Mouse (Mus musculus): ENCODE measurements around the gene Cd2bp2.

Gene Cd2bp2

GRCm38 (mm10) chr7:127217901-127218642, 22.2 kb upstream of the Cd2bp2 start:
- no peak for DNase-seq

- no peak for DNase-seq
These were observed 21.6 kb upstream of the Cd2bp2 start for GRCm38 (mm10) chr7:127217475-127217874.

- DNase-seq: no peak
These were observed 20.5 kb upstream of the Cd2bp2 start for GRCm38 (mm10) chr7:127216307-127216706.

- DNase-seq: no peak
These were observed 19.4 kb upstream of the Cd2bp2 start for GRCm38 (mm10) chr7:127214981-127215871.

- no peak for DNase-seq
These were observed 18.7 kb upstream of the Cd2bp2 start for GRCm38 (mm10) chr7:127214521-127214920.

DNA sequence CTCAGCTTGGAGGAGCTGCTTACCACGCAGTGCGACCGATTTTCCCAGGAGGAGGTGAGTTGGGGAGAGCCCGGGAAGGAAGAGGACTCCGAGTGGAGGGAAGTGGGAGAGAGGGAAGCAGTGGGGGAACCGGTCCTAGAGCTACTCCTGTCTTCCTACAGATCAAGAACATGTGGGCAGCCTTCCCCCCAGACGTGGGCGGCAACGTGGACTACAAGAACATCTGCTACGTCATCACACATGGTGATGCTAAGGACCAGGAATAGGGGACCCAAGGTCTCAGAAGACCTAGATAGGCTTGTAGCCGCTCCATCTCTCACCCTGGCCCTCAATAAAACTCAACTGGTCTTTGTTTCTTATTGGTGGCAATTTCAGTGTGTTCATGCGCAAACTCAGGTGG, 18.1 kb upstream of the Cd2bp2 start:
- no peak for DNase-seq

DNA sequence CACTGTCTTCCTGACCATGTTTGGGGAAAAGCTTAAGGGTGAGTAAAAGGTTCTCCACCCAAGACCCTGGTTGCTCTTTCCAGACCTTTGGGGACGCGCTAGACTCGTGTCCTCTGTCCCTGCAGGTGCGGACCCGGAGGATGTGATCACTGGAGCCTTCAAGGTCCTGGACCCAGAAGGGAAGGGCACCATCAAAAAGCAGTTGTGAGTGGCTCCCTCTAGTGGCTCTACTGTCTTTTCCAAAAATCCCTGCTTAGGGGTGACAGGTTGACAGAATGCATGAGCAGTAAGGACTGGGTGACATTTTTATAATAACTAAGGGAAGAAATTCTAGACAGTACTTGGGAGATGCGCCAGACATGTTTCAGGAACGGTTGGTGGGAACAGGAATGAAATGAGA, 17.6 kb upstream of the Cd2bp2 start:
- no peak for DNase-seq

GRCm38 (mm10) chr7:127212432-127213250, 16.8 kb upstream of the Cd2bp2 start:
- no peak for DNase-seq

DNA sequence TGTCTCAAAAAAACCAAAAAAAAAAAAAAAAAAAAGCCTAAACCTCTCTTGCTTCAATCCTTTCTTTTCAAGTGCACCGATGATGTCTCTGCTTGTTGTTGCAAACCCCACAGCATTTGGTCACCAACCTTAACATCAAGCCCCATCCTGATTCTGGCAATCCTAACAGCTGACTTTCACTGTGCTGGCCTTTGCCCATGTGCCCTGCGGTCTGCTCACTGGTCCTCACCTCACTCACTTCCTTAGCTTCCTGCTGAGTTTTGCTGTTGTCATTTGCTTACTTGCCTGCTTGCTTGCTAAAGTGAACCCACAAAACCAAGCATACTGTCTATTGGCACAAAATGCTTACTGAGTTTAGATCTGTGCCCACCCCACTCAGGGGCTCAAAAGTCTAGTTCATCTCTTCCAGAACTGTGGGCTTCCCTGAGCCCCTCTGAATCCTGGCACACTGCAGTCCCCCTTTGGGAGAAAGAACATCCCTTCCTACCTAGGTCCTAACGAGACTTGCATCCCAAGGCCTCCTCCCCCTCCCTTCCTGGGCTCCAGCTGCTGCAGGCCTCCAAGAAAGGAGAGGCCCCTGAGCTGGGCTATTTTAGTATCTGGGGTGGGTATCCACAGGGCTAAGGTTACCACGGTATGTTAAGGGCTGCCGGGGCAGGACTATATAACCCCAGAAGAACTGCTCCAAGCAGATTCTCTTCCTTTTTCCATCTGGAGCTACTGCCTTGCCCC, 15.3 kb upstream of the Cd2bp2 start:
- no peak for DNase-seq

DNA sequence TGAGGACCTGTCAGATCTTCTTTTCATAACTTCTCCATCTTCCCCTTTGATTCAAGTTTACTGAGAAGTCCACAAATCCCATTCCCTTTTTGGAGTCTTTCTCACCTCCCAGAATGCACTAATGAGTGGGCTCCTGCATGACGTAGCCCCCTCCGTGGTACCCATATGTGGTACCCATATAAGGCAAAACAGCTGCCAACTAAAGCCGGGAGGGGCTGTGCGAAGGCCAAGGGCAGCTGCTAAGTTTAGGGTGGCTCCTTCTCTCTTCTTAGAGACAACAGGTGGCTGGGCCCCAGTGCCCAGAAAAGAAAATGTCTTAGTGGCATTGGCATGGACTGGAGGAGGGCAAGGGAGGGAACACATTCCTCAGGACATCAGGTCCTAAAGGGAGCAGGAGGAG, 14.4 kb upstream of the Cd2bp2 start:
- DNase-seq: no peak

GRCm38 (mm10) chr7:127209851-127210250, 14.0 kb upstream of the Cd2bp2 start:
- no peak for DNase-seq

GRCm38 (mm10) chr7:127208553-127209438, 12.9 kb upstream of the Cd2bp2 start, which contains the start of gene Mylpf:
Mylpf (plus strand) TSS chr7:127208890.
- DNase-seq: peak; percentile 97

DNA sequence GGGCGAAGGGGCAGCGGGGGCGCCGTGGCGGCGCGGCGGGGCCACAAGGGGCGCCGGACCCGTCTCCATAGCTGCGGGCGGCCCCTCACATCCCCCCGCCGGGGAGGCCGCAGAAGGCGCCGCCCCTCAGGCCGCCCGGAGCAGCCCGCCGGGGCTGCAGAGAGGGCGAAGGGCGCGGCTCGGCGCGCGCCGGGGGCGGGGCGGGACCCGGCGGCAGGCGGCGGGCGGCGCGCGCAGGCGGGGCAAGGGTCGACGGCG, 12.4 kb upstream of the Cd2bp2 start, which contains the start of gene Tbc1d10b:
Tbc1d10b (minus strand) TSS at position 174 of the 258 bp plus-strand sequence.
- no peak for DNase-seq

GRCm38 (mm10) chr7:127207374-127208294, 11.8 kb upstream of the Cd2bp2 start:
- DNase-seq: no peak

DNA sequence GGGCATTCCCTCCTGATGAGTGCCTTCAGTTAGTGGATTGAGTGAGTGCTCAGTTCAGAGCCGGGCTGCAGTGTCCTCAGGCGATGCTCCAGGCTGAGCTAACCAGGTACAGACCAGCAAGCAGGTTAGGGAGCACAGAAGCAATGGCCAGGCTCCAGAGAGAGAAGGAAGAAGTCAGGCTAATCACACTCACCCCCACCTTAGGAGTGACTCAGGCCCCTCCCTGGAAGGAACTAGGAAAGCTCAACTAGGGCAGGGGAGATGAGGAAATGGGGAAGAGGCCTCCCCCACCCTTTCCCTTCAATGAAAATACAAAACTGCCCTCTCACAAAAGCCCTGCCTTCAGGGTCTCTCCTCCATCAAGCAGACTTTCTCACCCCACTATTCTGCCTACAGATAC, 10.8 kb upstream of the Cd2bp2 start:
- DNase-seq: no peak

DNA sequence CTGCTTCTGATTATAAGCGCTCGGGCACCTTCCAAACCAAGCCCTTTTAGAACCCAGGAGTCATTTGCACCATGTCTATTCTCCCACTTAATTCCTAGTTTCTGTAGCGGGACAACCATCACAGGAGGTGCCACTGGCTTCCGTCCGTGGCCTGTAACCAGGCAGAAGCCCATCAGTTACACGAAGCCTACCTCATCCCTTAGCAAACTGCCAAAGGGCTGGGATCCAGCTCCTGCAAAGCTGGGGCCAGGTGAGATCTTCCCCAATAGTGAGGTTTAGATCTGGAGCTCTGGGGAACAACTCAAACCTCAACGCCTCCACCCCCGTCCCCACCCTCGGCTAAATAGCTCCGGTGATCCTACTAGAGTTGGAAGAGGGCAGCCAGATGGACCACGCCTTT, 634 bp upstream of the Cd2bp2 start:
- DNase-seq: no peak

DNA sequence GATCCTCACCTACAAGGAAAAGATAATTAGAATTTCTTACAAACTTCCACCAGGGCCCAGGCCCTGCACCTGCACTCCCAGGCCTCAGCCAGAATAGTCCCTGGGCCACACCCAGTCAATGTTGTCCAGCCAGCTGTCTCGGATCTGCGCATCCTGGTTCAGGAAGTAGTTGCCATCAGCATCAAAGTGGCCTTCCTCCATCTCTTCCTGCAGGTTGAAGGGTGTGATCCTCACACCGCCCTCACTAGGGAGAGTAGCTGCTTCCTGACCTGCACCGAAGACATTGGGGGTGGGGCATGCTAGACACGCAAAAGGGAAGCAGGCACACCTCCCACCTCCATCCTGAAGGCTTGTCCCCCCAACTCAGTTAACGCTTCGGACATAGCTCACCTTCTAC, 1.2 kb downstream of the Cd2bp2 start:
- DNase-seq: no peak

DNA sequence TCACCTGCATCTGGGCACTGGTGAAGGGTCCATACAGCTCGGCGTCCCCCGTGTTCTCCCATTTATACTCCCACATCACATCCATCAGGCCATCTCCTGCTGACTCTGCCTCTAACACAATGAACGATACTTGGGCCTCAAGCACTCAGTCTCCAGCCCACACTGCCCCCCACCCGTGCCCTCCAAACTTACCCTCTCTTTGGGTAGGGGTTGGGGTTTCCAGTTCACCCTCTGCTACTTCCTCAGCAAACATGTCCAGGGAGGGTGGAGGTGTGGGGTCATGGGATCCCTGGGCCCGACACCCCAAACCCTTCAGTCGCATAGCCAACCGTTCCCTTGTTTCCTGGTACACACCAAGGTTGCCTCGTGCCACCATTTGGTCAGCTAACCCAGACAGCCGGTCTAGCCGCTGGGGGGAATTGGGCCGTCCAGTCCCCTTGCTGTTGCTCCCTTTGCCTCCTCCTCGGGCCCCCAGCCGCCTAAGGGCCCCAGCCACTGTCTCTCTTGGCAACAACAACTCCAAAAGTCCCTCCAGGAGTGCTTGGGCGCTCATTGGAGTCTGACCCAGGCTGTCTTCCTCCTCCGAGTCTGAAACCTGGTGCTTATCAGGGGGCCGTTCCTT, 1.7 kb downstream of the Cd2bp2 start:
- DNase-seq: no peak

DNA sequence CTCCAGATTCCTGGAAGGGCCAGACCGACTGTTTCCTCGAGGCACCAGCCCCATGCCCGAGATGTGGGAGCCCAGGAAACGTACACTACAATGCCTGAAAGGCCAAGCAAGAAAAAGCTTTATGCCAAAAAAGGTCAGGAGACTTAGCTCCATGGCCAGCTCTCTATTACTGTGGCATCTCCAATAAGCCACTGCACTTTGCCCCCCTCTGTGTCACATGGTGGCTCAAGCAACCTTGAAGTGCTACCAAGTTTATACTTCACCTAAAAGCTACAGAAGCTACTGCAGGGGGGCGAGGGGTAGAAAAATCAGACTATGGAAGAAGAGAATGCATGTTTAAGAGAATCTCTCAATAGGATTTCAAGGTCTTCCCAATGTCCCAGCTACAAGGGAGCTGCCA, 2.9 kb downstream of the Cd2bp2 start:
- no peak for DNase-seq

GRCm38 (mm10) chr7:127190672-127191071, 5.2 kb downstream of the Cd2bp2 start:
- DNase-seq: no peak

Data from right cerebral cortex, adult 18-20 months (tissue).